Mouse (Mus musculus): ENCODE data around the gene Irf3. TPM values are rescaled to one million over a fixed set of nuclear protein-coding genes. Genes with fewer than 3 reads are reported as not detected.
A peak's percentile ranks its signal among the peaks of the same experiment; 100 is the strongest.
"Not testable (repeated sequence)": the region's sequence is repeated elsewhere in the genome, so short reads cannot be mapped to it uniquely, and the experiment has no call there.

The Irf3 gene
- total RNA-seq, 2 experiments from 2014 or later = 35.2 to 41.9 TPM

- no peak for DNase-seq (ENCODE audit: low spot score in 2 of 2)
Observed at GRCm38 (mm10) chr7:45006503-45006902, 9.1 kb downstream of the Irf3 start.

GRCm38 (mm10) chr7:45007141-45007540 lies 9.7 kb downstream of the Irf3 start:
- DNase-seq (ENCODE audit: low spot score in 2 of 2) = no peak

- DNase-seq (ENCODE audit: low spot score in 2 of 2) = no peak
Observed at GRCm38 (mm10) chr7:45007846-45008245, 10.4 kb downstream of the Irf3 start.

- no peak for DNase-seq (ENCODE audit: low spot score in 2 of 2)
Observed at GRCm38 (mm10) chr7:45008411-45008810, 11.0 kb downstream of the Irf3 start.

GRCm38 (mm10) chr7:45012011-45012410 lies 14.6 kb downstream of the Irf3 start:
- DNase-seq (ENCODE audit: low spot score in 2 of 2) = no peak

GRCm38 (mm10) chr7:45012824-45013223 lies 15.4 kb downstream of the Irf3 start:
- no peak for DNase-seq (ENCODE audit: low spot score in 2 of 2)

GRCm38 (mm10) chr7:45013366-45014095 lies 16.1 kb downstream of the Irf3 start:
- no peak for DNase-seq (ENCODE audit: low spot score in 2 of 2)

- no peak for DNase-seq (ENCODE audit: low spot score in 2 of 2)
Observed at GRCm38 (mm10) chr7:45014096-45014451, 16.6 kb downstream of the Irf3 start.

GRCm38 (mm10) chr7:45015344-45015956 lies 18.0 kb downstream of the Irf3 start:
- no peak for DNase-seq (ENCODE audit: low spot score in 2 of 2)

GRCm38 (mm10) chr7:45015957-45016612 lies 18.6 kb downstream of the Irf3 start, which contains the start of gene Scaf1:
Gene Scaf1 (minus strand): TSS chr7:45016363.
- peak; percentile 99 to 100 for DNase-seq (ENCODE audit: low spot score in 2 of 2)

- DNase-seq (ENCODE audit: low spot score in 2 of 2) = no peak
Observed at GRCm38 (mm10) chr7:45016761-45017160, 19.3 kb downstream of the Irf3 start.

GRCm38 (mm10) chr7:45017242-45018061 lies 20.0 kb downstream of the Irf3 start, which contains the start of gene Rras:
Gene Rras (plus strand): TSS chr7:45017961.
- DNase-seq (ENCODE audit: low spot score in 2 of 2) = peak; percentile 71 to 80

GRCm38 (mm10) chr7:45019031-45019571 lies 21.7 kb downstream of the Irf3 start:
- DNase-seq (ENCODE audit: low spot score in 2 of 2) = peak in 1 of 2 experiments; percentile 20

GRCm38 (mm10) chr7:45020225-45020624 lies 22.8 kb downstream of the Irf3 start:
- DNase-seq (ENCODE audit: low spot score in 2 of 2) = no peak

- DNase-seq (ENCODE audit: low spot score in 2 of 2) = not testable (repeated sequence)
Observed at GRCm38 (mm10) chr7:45023711-45024110, 26.3 kb downstream of the Irf3 start.

- DNase-seq (ENCODE audit: low spot score in 2 of 2) = no peak
Observed at GRCm38 (mm10) chr7:45024281-45025248, 27.1 kb downstream of the Irf3 start.

- no peak for DNase-seq (ENCODE audit: low spot score in 2 of 2)
Observed at GRCm38 (mm10) chr7:45025601-45026220, 28.3 kb downstream of the Irf3 start.

GRCm38 (mm10) chr7:45026256-45026655 lies 28.8 kb downstream of the Irf3 start:
- DNase-seq (ENCODE audit: low spot score in 2 of 2) = no peak

- DNase-seq (ENCODE audit: low spot score in 2 of 2) = no peak
Observed at GRCm38 (mm10) chr7:45027761-45028160, 30.3 kb downstream of the Irf3 start.
